Mouse (Mus musculus) spleen, postnatal 10 days (tissue): Measurements from ENCODE around the gene Rsrc1.

Source experiments
- DNase-seq, 2 experiments: peaks; one replicate each; pipeline ENCODE4 v3.0.0; 2021 to 2022; ENCODE audit warnings: low spot score in 2 of 2

Rsrc1 gene

GRCm38 (mm10) chr3:66981101-66981661 is at the start of gene Rsrc1:
TSS of gene Rsrc1 (plus strand) at chr3:66981390.
- DNase-seq = no peak

- DNase-seq = no peak
Measured at GRCm38 (mm10) chr3:66939675-66940074, 41.5 kb upstream of the Rsrc1 start.

- DNase-seq = no peak
Measured at GRCm38 (mm10) chr3:66955126-66955525, 26.1 kb upstream of the Rsrc1 start.

GRCm38 (mm10) chr3:66959972-66960371 is 21.2 kb upstream of the Rsrc1 start:
- no peak for DNase-seq

- no peak for DNase-seq
Measured at GRCm38 (mm10) chr3:66964884-66965283, 16.3 kb upstream of the Rsrc1 start.

- no peak for DNase-seq
Measured at GRCm38 (mm10) chr3:66967508-66967907, 13.7 kb upstream of the Rsrc1 start.

- DNase-seq = no peak
Measured at GRCm38 (mm10) chr3:66970261-66970660, 10.9 kb upstream of the Rsrc1 start.

GRCm38 (mm10) chr3:66970661-66971331 is 10.4 kb upstream of the Rsrc1 start:
- DNase-seq = no peak

GRCm38 (mm10) chr3:66972191-66972950 is 8.8 kb upstream of the Rsrc1 start:
- no peak for DNase-seq

GRCm38 (mm10) chr3:66973391-66973943 is 7.7 kb upstream of the Rsrc1 start:
- peak in 1 of 2 experiments; percentile 54 for DNase-seq

GRCm38 (mm10) chr3:66974501-66974900 is 6.7 kb upstream of the Rsrc1 start:
- DNase-seq = no peak

GRCm38 (mm10) chr3:66976889-66977615 is 4.1 kb upstream of the Rsrc1 start:
- DNase-seq = no peak

- no peak for DNase-seq
Measured at GRCm38 (mm10) chr3:66977811-66978456, 3.3 kb upstream of the Rsrc1 start.

- no peak for DNase-seq
Measured at GRCm38 (mm10) chr3:66978457-66979381, 2.5 kb upstream of the Rsrc1 start.

GRCm38 (mm10) chr3:66979491-66979890 is 1.7 kb upstream of the Rsrc1 start:
- no peak for DNase-seq

- no peak for DNase-seq
Measured at GRCm38 (mm10) chr3:66980111-66980975, 847 bp upstream of the Rsrc1 start.

- no peak for DNase-seq
Measured at GRCm38 (mm10) chr3:66981706-66982105, 516 bp downstream of the Rsrc1 start, which contains the start of gene Shox2. TSS of gene Shox2 (minus strand) at chr3:66981771.

- DNase-seq = peak in 1 of 2 experiments; percentile 38
Measured at GRCm38 (mm10) chr3:66982181-66982911, 1.2 kb downstream of the Rsrc1 start.

GRCm38 (mm10) chr3:66983481-66983880 is 2.3 kb downstream of the Rsrc1 start:
- no peak for DNase-seq
